Mouse (Mus musculus): ENCODE results near the gene Lbr.

DNA sequence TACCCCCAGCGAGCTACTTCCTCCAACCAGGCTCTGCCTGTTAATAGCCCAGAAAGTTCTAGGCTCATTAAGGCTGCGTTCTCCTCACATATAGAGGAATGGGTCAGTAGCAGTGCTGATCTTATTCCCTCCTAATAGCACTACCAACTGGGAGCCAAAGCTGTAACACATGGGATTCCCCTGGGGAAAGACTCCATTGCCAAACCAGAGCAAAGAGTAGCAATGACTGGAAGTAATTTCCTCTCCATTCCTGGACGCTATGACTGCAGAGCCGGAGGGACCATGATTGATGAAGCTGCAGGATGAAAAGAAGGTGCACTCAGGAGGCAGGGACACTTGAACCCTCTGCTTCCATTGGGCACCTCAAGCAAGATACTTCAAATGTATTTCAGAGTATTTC, 7.6 kb upstream of the Lbr start:
- no peak for TF ChIP-seq CTCF (IDR thresholded peaks at IDR 0.05; ENCODE audit: borderline replicate concordance, extremely low read depth, insufficient read depth, insufficient read length)
- no peak for TF ChIP-seq POLR2A (IDR thresholded peaks at IDR 0.05; ENCODE audit: borderline replicate concordance, extremely low read depth, insufficient read depth, insufficient read length, poor library complexity, severe bottlenecking)
